Mouse (Mus musculus) liver, postnatal 0 days (tissue): ENCODE measurements at regions not wholly inside any gene's neighbourhood (a gene's known extent, or its start where the extent isn't known, plus 50 kb on each side); places are given as distances from the start of the nearest gene placed in this dataset.

Experiments
- CTCF ChIP-seq: sonication (generic); IDR thresholded peaks from 2 replicates; pipeline ENCODE4 v1.5.1; 2016; ENCODE audit warnings: antibody characterized with exemption, low read depth
- EP300 ChIP-seq: IDR thresholded peaks from 2 replicates; pipeline ENCODE4 v1.6.1; 2016; ENCODE audit warnings: antibody characterized with exemption, low read depth, mild to moderate bottlenecking

DNA sequence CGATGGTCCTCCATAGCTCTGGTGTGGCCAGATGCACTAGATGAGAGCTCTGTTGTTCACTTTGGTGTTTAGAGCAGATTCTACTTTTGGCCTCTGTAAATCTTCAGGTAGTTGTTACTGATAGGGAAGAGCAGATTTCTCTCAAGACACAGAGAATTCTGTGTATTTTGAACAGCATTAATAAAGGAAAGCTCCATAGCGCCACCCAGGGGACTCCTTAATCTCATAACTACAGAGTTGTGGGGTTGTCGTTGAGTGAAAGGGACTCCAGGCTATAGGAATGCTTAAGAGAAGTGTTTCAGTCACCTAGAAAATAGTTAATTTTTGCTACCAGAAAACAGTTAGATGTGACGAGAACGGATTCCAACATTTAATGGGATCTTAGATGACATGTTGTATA, 236.0 kb upstream of the Nox3 start:
- TF ChIP-seq CTCF (no peak), EP300 (no peak)
